ENCODE assay signal across 28 mouse cellular contexts in the genomic region with DNA sequence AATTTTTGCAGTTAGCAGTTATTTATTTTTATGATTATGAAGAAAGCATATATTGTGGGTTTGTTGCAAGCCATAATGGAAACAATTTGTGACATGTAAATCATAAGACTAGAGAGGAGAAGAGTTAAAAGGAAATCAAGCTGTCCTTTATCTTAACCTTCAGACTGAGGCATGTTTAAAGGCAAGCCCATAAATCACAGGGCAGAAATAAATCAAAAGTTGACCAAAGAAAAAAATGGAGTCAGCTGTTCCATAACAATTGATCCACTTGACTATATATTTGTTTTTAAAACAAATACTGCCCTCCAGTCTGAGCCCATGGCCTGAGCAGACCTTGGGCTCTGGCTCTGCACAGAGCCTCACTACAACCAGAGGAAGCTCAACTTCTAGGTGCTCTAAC. TPM values are rescaled to one million over a fixed set of nuclear protein-coding genes. Genes with fewer than 3 reads are reported as not detected.
DNase-seq lines count a peak whose midpoint lies in the region; ATAC-seq and TF ChIP-seq lines count a peak whose summit lies in the region.
"Had no signal": no experiment of that assay in that cellular context is flagged by ENCODE, and none has a peak within 500 bp of the region (broad histone marks: within the 10 kb centered on the region; RNA-seq: fewer than 3 reads in every experiment).

No protein-coding gene starts in this region.

- H3K27ac ChIP-seq in MEL (ENCODE audit: control insufficient read depth, low read depth, low read length) = peak overlapping the region; percentile 61
- peak overlapping the region; percentile 52; the same call in 1 of the 2 replicates for H3K27ac ChIP-seq in bone marrow, adult 2 months (ENCODE audit: control insufficient read depth, insufficient read depth, low read depth, low read length, poor library complexity)
- H3K27ac ChIP-seq in liver, embryonic 14.5 days = peak overlapping the region; percentile 77
- H3K27ac ChIP-seq in liver, postnatal 0 days (ENCODE audit: low read depth) = peak overlapping the region; percentile 75
- H3K27ac ChIP-seq: embryonic facial prominence, embryonic 12.5 days; embryonic facial prominence, embryonic 15.5 days; forebrain, embryonic 10.5 days; forebrain, embryonic 13.5 days; heart, embryonic 15.5 days; hindbrain, embryonic 10.5 days; hindbrain, embryonic 13.5 days had no signal

- H3K9me3 ChIP-seq in MEL (replicated peaks; ENCODE audit: insufficient read depth, low read length) = no peaks in the 10 kb centered on the region
- H3K9me3 ChIP-seq in liver, embryonic 14.5 days (ENCODE audit: control insufficient read depth, low read length) = no peaks in the 10 kb centered on the region
- no peaks in the 10 kb centered on the region for H3K9me3 ChIP-seq in liver, postnatal 0 days (ENCODE audit: low read length)
- H3K9me3 ChIP-seq: embryonic facial prominence, embryonic 12.5 days; embryonic facial prominence, embryonic 15.5 days; forebrain, embryonic 13.5 days; heart, embryonic 12.5 days; heart, embryonic 15.5 days; hindbrain, embryonic 10.5 days; hindbrain, embryonic 13.5 days had no signal

- TF ChIP-seq POLR2A in MEL (IDR thresholded peaks at IDR 0.05; ENCODE audit: control insufficient read depth in 1 of 2, insufficient read depth in 1 of 2, low read depth in 1 of 2, low read length in 2 of 2, poor library complexity in 1 of 2) = no peak
- TF ChIP-seq POLR2A in bone marrow, adult 2 months (IDR thresholded peaks at IDR 0.05; ENCODE audit: borderline replicate concordance, control insufficient read depth, low read depth, low read length) = no peak

- peak in 1 of 2 experiments; percentile 29; a peak in 1 of 4 replicates for TF ChIP-seq EP300 in MEL (IDR thresholded peaks at IDR 0.05; ENCODE audit: low read depth in 1 of 2, low read length in 2 of 2)
- no peak for TF ChIP-seq EP300 in liver, embryonic 14.5 days (IDR thresholded peaks at IDR 0.05; ENCODE audit: low read depth)
- no peak for TF ChIP-seq EP300 in liver, postnatal 0 days (IDR thresholded peaks at IDR 0.05; ENCODE audit: low read depth)

- no peak overlapping the region for H3K4me3 ChIP-seq in MEL (ENCODE audit: control insufficient read depth in 1 of 2, insufficient read depth in 1 of 2, low read depth in 2 of 2, low read length in 2 of 2)
- H3K4me3 ChIP-seq in bone marrow, adult 2 months (replicated peaks; ENCODE audit: control insufficient read depth, low read depth, low read length) = no peak overlapping the region
- no peak overlapping the region for H3K4me3 ChIP-seq in liver, embryonic 14.5 days (ENCODE audit: insufficient read depth in 1 of 2, low read depth in 2 of 2, low read length in 2 of 2)
- H3K4me3 ChIP-seq in liver, postnatal 0 days (ENCODE audit: low read depth, low read length) = no peak overlapping the region
- H3K4me3 ChIP-seq: embryonic facial prominence, embryonic 12.5 days; embryonic facial prominence, embryonic 15.5 days; forebrain, embryonic 10.5 days; forebrain, embryonic 13.5 days; heart, embryonic 12.5 days; heart, embryonic 15.5 days; hindbrain, embryonic 10.5 days; hindbrain, embryonic 13.5 days had no signal

- peak; percentile 3; the same call in 1 of the 2 replicates for ATAC-seq in liver, embryonic 14.5 days (ENCODE audit: insufficient read depth)
- ATAC-seq in liver, postnatal 0 days = no peak
- ATAC-seq: activated CD4-positive, CD25-positive, alpha-beta regulatory T cell, adult 4 months; CD4-positive, CD25-positive, alpha-beta regulatory T cell, adult 4 months; forebrain, embryonic 13.5 days; forebrain, embryonic 16.5 days; hindbrain, embryonic 16.5 days had no signal

- H3K4me1 ChIP-seq in MEL (ENCODE audit: control insufficient read depth in 1 of 2, insufficient read depth in 2 of 2, low read length in 2 of 2) = peaks cover 37 to 39% of the 10 kb centered on the region in 2 experiments
- no peaks in the 10 kb centered on the region; the same call in 1 of the 2 replicates for H3K4me1 ChIP-seq in bone marrow, adult 2 months (ENCODE audit: control insufficient read depth, insufficient read depth, low read length)
- H3K4me1 ChIP-seq in liver, embryonic 14.5 days (replicated peaks; ENCODE audit: control insufficient read depth in 2 of 2, insufficient read depth in 2 of 2, low read length in 1 of 2) = peaks cover 47 to 55% of the 10 kb centered on the region in 2 experiments
- peaks cover 8% of the 10 kb centered on the region; the same call in 1 of the 2 replicates for H3K4me1 ChIP-seq in liver, postnatal 0 days (ENCODE audit: insufficient read depth)
- H3K4me1 ChIP-seq: embryonic facial prominence, embryonic 12.5 days; embryonic facial prominence, embryonic 15.5 days; forebrain, embryonic 13.5 days; heart, embryonic 15.5 days; hindbrain, embryonic 10.5 days; hindbrain, embryonic 13.5 days had no signal

- H3K4me2 ChIP-seq in liver, embryonic 14.5 days (ENCODE audit: low read depth) = peak overlapping the region; percentile 65
- peak overlapping the region; percentile 42; the same call in 1 of the 2 replicates for H3K4me2 ChIP-seq in liver, postnatal 0 days (ENCODE audit: low read depth, low read length)
- H3K4me2 ChIP-seq: embryonic facial prominence, embryonic 12.5 days; embryonic facial prominence, embryonic 15.5 days; forebrain, embryonic 13.5 days; heart, embryonic 12.5 days; heart, embryonic 15.5 days; hindbrain, embryonic 13.5 days had no signal

- no peak for TF ChIP-seq RAD21 in MEL (IDR thresholded peaks at IDR 0.05; ENCODE audit: low read depth, low read length)

- no peaks in the 10 kb centered on the region for H3K79me2 ChIP-seq in MEL (ENCODE audit: control insufficient read depth, insufficient read depth, low read length, poor library complexity)

- TF ChIP-seq CTCF in MEL (IDR thresholded peaks at IDR 0.05 in 2 of 3, conservative IDR thresholded peaks at IDR 0.05 in 1 of 3; ENCODE audit: control insufficient read depth in 1 of 3, insufficient read depth in 1 of 3, low read depth in 2 of 3, low read length in 3 of 3, poor library complexity in 1 of 3, severe bottlenecking in 1 of 3) = no peak
- TF ChIP-seq CTCF in bone marrow, adult 2 months (IDR thresholded peaks at IDR 0.05; ENCODE audit: control insufficient read depth, insufficient read depth, low read length) = no peak
- no peak for TF ChIP-seq CTCF in liver, embryonic 14.5 days (IDR thresholded peaks at IDR 0.05; ENCODE audit: low read depth)
- TF ChIP-seq CTCF in liver, postnatal 0 days (IDR thresholded peaks at IDR 0.05; ENCODE audit: low read depth) = no peak

- no peaks in the 10 kb centered on the region for H3K27me3 ChIP-seq in MEL (ENCODE audit: control insufficient read depth in 1 of 2, insufficient read depth in 2 of 2, low read length in 2 of 2)
- H3K27me3 ChIP-seq in liver, embryonic 14.5 days (ENCODE audit: control insufficient read depth, insufficient read depth, low read length) = no peaks in the 10 kb centered on the region
- H3K27me3 ChIP-seq in liver, postnatal 0 days (ENCODE audit: insufficient read depth, low read length) = no peaks in the 10 kb centered on the region
- H3K27me3 ChIP-seq: embryonic facial prominence, embryonic 12.5 days; embryonic facial prominence, embryonic 15.5 days; forebrain, embryonic 13.5 days; heart, embryonic 12.5 days; heart, embryonic 15.5 days; hindbrain, embryonic 13.5 days had no signal

- no peak overlapping the region for H3K9ac ChIP-seq in MEL (ENCODE audit: control insufficient read depth, low read depth, low read length, poor library complexity, severe bottlenecking)
- peak overlapping the region; percentile 38 for H3K9ac ChIP-seq in liver, embryonic 14.5 days (replicated peaks)
- H3K9ac ChIP-seq in liver, postnatal 0 days (replicated peaks) = no peak overlapping the region
- H3K9ac ChIP-seq: embryonic facial prominence, embryonic 12.5 days; embryonic facial prominence, embryonic 15.5 days; forebrain, embryonic 13.5 days; heart, embryonic 12.5 days; heart, embryonic 15.5 days; hindbrain, embryonic 13.5 days had no signal

- peaks cover 0 to 55% of the 10 kb centered on the region in 2 experiments; a peak in 2 of 4 replicates for H3K36me3 ChIP-seq in MEL (ENCODE audit: control insufficient read depth in 1 of 2, insufficient read depth in 2 of 2, low read length in 2 of 2)
- no peaks in the 10 kb centered on the region for H3K36me3 ChIP-seq in liver, embryonic 14.5 days (replicated peaks; ENCODE audit: control insufficient read depth, insufficient read depth, low read depth)
- H3K36me3 ChIP-seq in liver, postnatal 0 days (replicated peaks; ENCODE audit: insufficient read depth, low read length) = no peaks in the 10 kb centered on the region
- H3K36me3 ChIP-seq: embryonic facial prominence, embryonic 12.5 days; embryonic facial prominence, embryonic 15.5 days; forebrain, embryonic 10.5 days; heart, embryonic 12.5 days; heart, embryonic 15.5 days; hindbrain, embryonic 10.5 days; hindbrain, embryonic 13.5 days had no signal

- DNase-seq in MEL (ENCODE audit: low read depth, low spot score) = no peak
- no peak for DNase-seq in liver, embryonic 14.5 days (ENCODE audit: low read depth in 3 of 3, low spot score in 3 of 3)
- no peak for DNase-seq in liver, postnatal 0 days
- no peak for DNase-seq in adrenal gland, adult 18-20 months (ENCODE audit: low spot score in 2 of 2)
- no peak for DNase-seq in right cerebral cortex, postnatal 14 days
- DNase-seq: adrenal gland, postnatal 10 days; adrenal gland, postnatal 36 days; cerebellum, adult 11 months; cerebellum, adult 2 months; cerebellum, adult 9-11 months; cerebellum, postnatal 25 days; gastrocnemius, postnatal 10 days; heart, adult 18-20 months; heart, postnatal 10 days; heart, postnatal 36 days had no signal

TF ChIP-seq in MEL, 35 proteins besides CTCF, POLR2A, EP300 and RAD21 (continues in another document):
- TF ChIP-seq RCOR1 (IDR thresholded peaks at IDR 0.05; ENCODE audit: low read depth, low read length) = peak; percentile 95
- TF ChIP-seq ETS1 (IDR thresholded peaks at IDR 0.05; ENCODE audit: low read depth, low read length) = no peak
- TF ChIP-seq GATA1 (IDR thresholded peaks at IDR 0.05; ENCODE audit: low read depth, low read length) = peak; percentile 44; the same call in 1 of the 2 replicates
- 0 out of 2 replicates have a peak, but pooled peaks have one; percentile 25 for TF ChIP-seq ZNF384 (IDR thresholded peaks at IDR 0.05; ENCODE audit: low read depth, low read length)
- TF ChIP-seq E2F4 (IDR thresholded peaks at IDR 0.05; ENCODE audit: borderline replicate concordance, low read depth, low read length) = no peak
- 0 out of 2 replicates have a peak, but pooled peaks have one; percentile 7 for TF ChIP-seq TCF12 (IDR thresholded peaks at IDR 0.05; ENCODE audit: low read depth, low read length)

RNA-seq across cellular contexts. Expression of gene Alkbh8, which starts 4.6 kb away (rescaled TPM):
- total RNA-seq in MEL (2012; rRNA removed) = 24.6 and 27.3 TPM in 2 replicates
- polyA plus RNA-seq in MEL (2012; ENCODE audit: insufficient read depth in 1 of 2, insufficient read length in 2 of 2, low read depth in 1 of 2, low replicate concordance in 2 of 2, missing spikeins in 1 of 2) = 10 to 100 TPM; 29.1 to 47.3 TPM
- polyA plus RNA-seq in bone marrow, adult 2 months (2011; ENCODE audit: insufficient read depth, insufficient read length, low replicate concordance, missing spikeins) = 8.2 and 9.5 TPM in 2 replicates
- polyA plus RNA-seq in liver, embryonic 14.5 days (2012; rRNA removed) = 2.8 and 4.8 TPM in 2 replicates
- 12.7 and 15.5 TPM in 2 replicates for polyA plus RNA-seq in liver, embryonic 14.5 days (2014; fragmentation: Nextera tagmentation; extraction: Ambion mirVana)
- polyA plus RNA-seq in liver, postnatal 0 days (2015; fragmentation: Nextera tagmentation; extraction: Ambion mirVana) = 5.9 and 6.6 TPM in 2 replicates
- 10 to 100 TPM; 17.7 to 23.1 TPM for total RNA-seq in adrenal gland, adult 18-20 months (2021)
